20 mouse cellular contexts compared by ENCODE assay signal in genomic region chr9:65807818-65808217, GRCm38 (mm10).
"Had no signal": no experiment of that assay in that cellular context is flagged by ENCODE, and none has a peak within 500 bp of the region (broad histone marks: within the 10 kb centered on the region; RNA-seq: fewer than 3 reads in every experiment).

No protein-coding gene starts in this region.

- H3K27ac ChIP-seq: kidney, postnatal 0 days; limb, embryonic 12.5 days; limb, embryonic 15.5 days; liver, embryonic 14.5 days; macrophage; midbrain, embryonic 12.5 days; neural tube, embryonic 12.5 days; stomach, postnatal 0 days had no signal

- DNase-seq: kidney, postnatal 25 days; liver, postnatal 0 days; lung, embryonic 14.5 days; right cerebral cortex, adult 18-20 months; right cerebral cortex, postnatal 14 days; thymus, adult 2 months; thymus, postnatal 14 days; thymus, postnatal 4 days had no signal

- H3K27me3 ChIP-seq: limb, embryonic 12.5 days; limb, embryonic 15.5 days; midbrain, embryonic 12.5 days; midbrain, embryonic 15.5 days; neural tube, embryonic 12.5 days; neural tube, embryonic 15.5 days had no signal

- H3K4me3 ChIP-seq: limb, embryonic 12.5 days; limb, embryonic 15.5 days; midbrain, embryonic 12.5 days; midbrain, embryonic 15.5 days; neural tube, embryonic 12.5 days; neural tube, embryonic 15.5 days had no signal

- H3K4me2 ChIP-seq: limb, embryonic 12.5 days; limb, embryonic 15.5 days; liver, embryonic 11.5 days; lung, embryonic 14.5 days; midbrain, embryonic 12.5 days; midbrain, embryonic 15.5 days; neural tube, embryonic 12.5 days; neural tube, embryonic 15.5 days had no signal

- H3K9me3 ChIP-seq: limb, embryonic 12.5 days; limb, embryonic 15.5 days; midbrain, embryonic 12.5 days; midbrain, embryonic 15.5 days; neural tube, embryonic 12.5 days; neural tube, embryonic 15.5 days had no signal

- ATAC-seq: liver, postnatal 0 days; lung, postnatal 0 days; midbrain, embryonic 15.5 days had no signal

- H3K36me3 ChIP-seq: limb, embryonic 12.5 days; limb, embryonic 15.5 days; midbrain, embryonic 12.5 days; midbrain, embryonic 15.5 days; neural tube, embryonic 12.5 days; neural tube, embryonic 15.5 days had no signal

- H3K4me1 ChIP-seq: limb, embryonic 12.5 days had no signal

- H3K9ac ChIP-seq: limb, embryonic 12.5 days; limb, embryonic 15.5 days; liver, embryonic 14.5 days; liver, postnatal 0 days; lung, embryonic 14.5 days; midbrain, embryonic 12.5 days; midbrain, embryonic 15.5 days; neural tube, embryonic 12.5 days; neural tube, embryonic 15.5 days had no signal
